Mouse (Mus musculus): ENCODE results near the gene Arhgef6.

DNA sequence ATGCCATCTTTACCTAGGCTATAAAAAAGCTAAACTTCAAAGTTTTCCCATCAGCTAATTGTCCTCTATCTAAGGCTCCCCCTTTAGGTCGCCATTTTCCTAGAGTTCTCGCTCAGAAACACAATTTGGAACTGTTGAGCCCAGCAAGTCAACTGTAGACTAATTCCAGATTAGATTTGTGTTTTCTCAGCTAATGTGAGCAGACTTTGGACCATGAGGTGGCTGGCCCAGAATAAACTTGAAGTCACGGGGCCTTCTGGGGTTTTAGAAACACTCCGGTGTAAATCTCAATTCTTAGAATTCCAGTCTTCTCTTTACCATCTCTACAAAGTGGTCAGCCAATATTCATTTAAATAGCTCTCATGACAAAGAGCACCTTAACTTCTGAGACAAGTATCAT is 123.0 kb downstream of the Arhgef6 start:
- TF ChIP-seq CTCF (IDR thresholded peaks at IDR 0.05; ENCODE audit: borderline replicate concordance, insufficient read depth, low read depth, low read length) (no peak), POLR2A (IDR thresholded peaks at IDR 0.05; ENCODE audit: borderline replicate concordance, insufficient read depth, low read length) (no peak)
